Mouse (Mus musculus) small intestine, adult 2 months (tissue): ENCODE data around the gene Adssl1. TPM values are rescaled to one million over a fixed set of nuclear protein-coding genes. Genes with fewer than 3 reads are reported as not detected.

Experiments
- H3K27ac ChIP-seq: fragments of 200-500 bp; 2 replicates; pipeline ENCODE4 v1.5.1; 2012; ENCODE audit warnings: low read depth, low read length, control low read depth, inconsistent platforms; ENCODE audit not compliant: insufficient read depth
- H3K27me3 ChIP-seq: fragments of 200-500 bp; 2 replicates; pipeline ENCODE4 v1.6.1; 2012; ENCODE audit warnings: mild to moderate bottlenecking, moderate library complexity, low read length, inconsistent platforms; ENCODE audit not compliant: control insufficient read depth, insufficient read depth
- H3K36me3 ChIP-seq: fragments of 200-500 bp; 2 replicates; pipeline ENCODE4 v1.6.1; 2012; ENCODE audit warnings: mild to moderate bottlenecking, low read length, control low read depth, inconsistent platforms; ENCODE audit not compliant: control insufficient read depth, insufficient read depth
- H3K4me1 ChIP-seq: fragments of 200-500 bp; 2 replicates; pipeline ENCODE4 v1.6.1; 2012; ENCODE audit warnings: low read length, inconsistent platforms, mixed read lengths; ENCODE audit not compliant: control insufficient read depth, insufficient read depth, insufficient read length
- H3K4me3 ChIP-seq: fragments of 200-500 bp; 2 replicates; pipeline ENCODE4 v1.5.1; 2012; ENCODE audit warnings: low read depth, mild to moderate bottlenecking, control low read depth, inconsistent platforms, low read length, moderate library complexity
- CTCF ChIP-seq: fragments of 200-500 bp; IDR thresholded peaks from 2 replicates; pipeline ENCODE4 v1.5.1; 2012; ENCODE audit warnings: low read depth, mild to moderate bottlenecking, control low read depth, inconsistent platforms, low read length, moderate library complexity, mixed read lengths; ENCODE audit not compliant: insufficient replicate concordance, insufficient read length; ENCODE audit errors: extremely low read depth
- POLR2A ChIP-seq: fragments of 200-500 bp; IDR thresholded peaks from 2 replicates; pipeline ENCODE4 v1.6.1; 2012; ENCODE audit warnings: low read depth, mild to moderate bottlenecking, control low read depth, inconsistent platforms, low read length, moderate library complexity
- WGBS: fragments of 180-500 bp; shearing (Covaris S2); methylation state at CpG from one replicate; pipeline ENCODE4 v1.1.7; 2018; 5-methylcytosine and 5-hydroxymethylcytosine counted together
- polyA plus RNA-seq: library from polyadenylated mRNA; depleted of rRNA; stranded (reverse); fragments of >200 nt; gene quantifications from 2 replicates; pipeline ENCODE4 v1.2.3, GENCODE M21; 2012

Adssl1 gene
- polyA plus RNA-seq, 1 experiment, result 5.6 TPM

DNA sequence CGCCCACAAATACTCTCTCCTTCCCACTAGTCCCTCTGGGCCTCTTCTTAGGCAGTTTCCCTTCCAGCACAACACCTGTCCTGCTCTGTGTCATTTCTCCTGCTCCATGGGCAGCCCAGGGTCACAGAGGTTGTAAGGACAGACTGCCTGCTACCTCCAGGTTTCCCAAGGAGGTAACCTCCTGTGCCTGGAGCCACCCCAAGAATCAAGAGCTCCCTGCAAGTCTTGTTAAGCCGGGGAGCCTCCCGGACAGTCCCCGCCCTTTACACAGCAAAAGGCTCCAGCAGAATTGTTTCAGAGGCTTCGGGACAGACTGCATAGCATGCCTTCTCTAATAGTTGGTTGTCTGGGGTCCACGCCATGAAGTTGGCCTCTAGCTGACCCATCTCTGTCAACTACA, 6.6 kb downstream of the Adssl1 start:
- Histone ChIP-seq H3K4me1 (peaks cover 6% of the 10 kb centered on the region), H3K4me3 (no peak overlapping the region), H3K27ac (no peak overlapping the region), H3K27me3 (no peaks in the 10 kb centered on the region), H3K36me3 (no peaks in the 10 kb centered on the region)
- WGBS, result 50% methylated on average over 6 of the region's 6 CpGs
- TF ChIP-seq CTCF, result no peak
- no peak for TF ChIP-seq POLR2A

DNA sequence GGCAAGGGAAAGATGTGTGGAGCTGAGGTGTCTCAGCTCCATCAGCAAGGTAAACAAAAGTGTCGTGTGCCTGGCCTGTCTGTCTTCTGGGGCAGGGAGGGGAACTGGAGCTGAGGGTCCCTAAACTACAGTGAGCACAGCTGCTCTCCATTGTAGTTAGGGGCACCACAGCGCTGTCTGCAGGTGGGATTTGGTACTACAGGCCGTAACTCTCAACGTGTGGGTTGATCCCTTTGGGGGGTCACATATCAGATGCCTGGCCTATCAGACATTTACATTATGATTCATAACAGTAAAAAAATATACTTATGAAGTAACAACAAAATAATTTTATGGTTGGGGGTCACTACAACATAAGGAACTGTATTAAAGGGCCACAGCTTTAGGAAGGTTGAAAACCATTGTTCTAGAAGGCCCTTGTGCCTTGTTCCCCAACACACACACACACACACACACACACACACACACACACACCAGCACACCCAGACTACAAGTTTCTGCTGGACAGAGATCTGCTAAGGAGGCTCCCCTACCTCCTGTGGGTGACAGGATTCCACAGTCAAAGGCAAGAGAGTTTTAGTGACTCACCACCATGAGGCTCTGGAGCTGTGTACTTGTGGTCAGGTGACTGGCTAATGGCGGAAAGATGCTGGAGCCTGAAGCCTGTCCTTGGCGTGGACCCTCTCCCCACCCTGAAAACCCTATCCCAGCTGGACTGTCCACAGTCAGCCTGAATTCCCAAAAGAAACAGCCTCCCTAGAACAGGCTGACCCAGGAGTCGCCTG, 7.4 kb downstream of the Adssl1 start:
- H3K36me3 ChIP-seq, result no peaks in the 10 kb centered on the region
- TF ChIP-seq CTCF, result peak; percentile 47; the same call in 1 of the 2 replicates
- TF ChIP-seq POLR2A, result no peak
- WGBS, result 68% methylated on average over 7 of the region's 7 CpGs
- H3K27me3 ChIP-seq, result no peaks in the 10 kb centered on the region
- H3K27ac ChIP-seq, result no peak overlapping the region
- H3K4me1 ChIP-seq, result peaks cover 6% of the 10 kb centered on the region
- H3K4me3 ChIP-seq, result no peak overlapping the region

DNA sequence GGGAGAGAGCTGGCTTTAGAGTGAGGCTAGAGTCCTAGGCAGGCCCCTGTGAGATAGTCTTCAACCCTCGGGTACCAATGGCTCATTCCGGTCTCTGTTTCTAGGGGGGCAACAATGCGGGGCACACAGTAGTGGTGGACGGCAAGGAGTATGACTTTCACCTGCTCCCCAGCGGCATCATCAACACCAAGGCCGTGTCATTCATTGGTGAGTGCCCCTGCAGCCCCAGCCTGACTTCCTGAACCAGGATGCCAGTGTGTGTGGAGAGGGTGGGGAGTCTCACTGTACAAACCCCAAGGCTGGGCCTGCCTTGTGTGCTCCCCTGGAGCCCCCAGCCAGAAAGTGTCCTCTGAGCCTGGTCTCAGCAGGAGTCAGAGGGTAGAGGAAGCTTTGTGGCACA, 8.4 kb downstream of the Adssl1 start:
- no peak overlapping the region for H3K27ac ChIP-seq
- peaks cover 6% of the 10 kb centered on the region for H3K4me1 ChIP-seq
- 81% methylated on average over 6 of the region's 6 CpGs for WGBS
- H3K27me3 ChIP-seq, result no peaks in the 10 kb centered on the region
- no peak for TF ChIP-seq POLR2A
- no peak for TF ChIP-seq CTCF
- H3K4me3 ChIP-seq, result no peak overlapping the region
- H3K36me3 ChIP-seq, result no peaks in the 10 kb centered on the region

DNA sequence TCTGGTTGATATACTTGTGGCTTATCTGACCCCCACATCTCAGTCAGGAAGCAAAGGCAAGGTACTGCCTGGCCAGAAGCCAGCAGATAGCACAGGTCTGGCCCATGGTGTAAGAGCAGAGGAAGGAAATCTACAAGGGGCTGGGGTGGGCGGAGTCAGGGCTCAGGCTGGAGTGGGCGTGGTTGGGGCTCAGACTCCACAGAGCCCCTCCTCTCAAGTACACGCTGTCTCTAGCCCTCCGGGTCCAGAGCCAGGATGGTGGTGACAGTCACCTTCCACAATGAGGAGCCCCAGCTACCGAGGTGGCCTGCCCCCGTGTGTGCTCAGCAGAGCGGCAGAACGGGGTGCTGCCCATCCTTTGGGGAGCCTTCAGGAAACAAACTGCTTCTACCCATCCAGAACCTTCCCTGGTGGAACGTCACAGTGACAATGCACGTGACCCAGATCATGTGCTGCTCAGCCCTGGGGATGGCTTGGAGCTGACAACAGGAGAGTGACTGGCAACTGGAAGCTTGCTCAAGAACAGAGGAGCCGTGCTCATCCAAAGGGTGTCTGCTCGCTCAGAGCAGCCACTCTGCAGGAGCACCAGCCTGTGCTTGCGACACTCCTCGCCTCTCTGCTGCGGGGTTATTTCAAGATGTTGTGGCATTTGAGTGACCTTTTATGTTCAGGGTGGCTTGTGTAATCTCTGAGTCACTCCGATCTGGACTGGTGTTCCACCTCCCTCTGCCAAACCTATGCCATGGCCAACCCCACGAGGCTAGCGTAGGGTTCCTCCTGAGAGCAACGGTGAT, 9.3 kb downstream of the Adssl1 start:
- no peaks in the 10 kb centered on the region for H3K27me3 ChIP-seq
- H3K4me1 ChIP-seq, result peaks cover 6% of the 10 kb centered on the region
- no peaks in the 10 kb centered on the region for H3K36me3 ChIP-seq
- TF ChIP-seq CTCF (no peak), POLR2A (no peak)
- 11% methylated on average over 19 of the region's 19 CpGs for WGBS
- no peak overlapping the region for H3K27ac ChIP-seq
- H3K4me3 ChIP-seq, result peak overlapping the region; percentile 37

DNA sequence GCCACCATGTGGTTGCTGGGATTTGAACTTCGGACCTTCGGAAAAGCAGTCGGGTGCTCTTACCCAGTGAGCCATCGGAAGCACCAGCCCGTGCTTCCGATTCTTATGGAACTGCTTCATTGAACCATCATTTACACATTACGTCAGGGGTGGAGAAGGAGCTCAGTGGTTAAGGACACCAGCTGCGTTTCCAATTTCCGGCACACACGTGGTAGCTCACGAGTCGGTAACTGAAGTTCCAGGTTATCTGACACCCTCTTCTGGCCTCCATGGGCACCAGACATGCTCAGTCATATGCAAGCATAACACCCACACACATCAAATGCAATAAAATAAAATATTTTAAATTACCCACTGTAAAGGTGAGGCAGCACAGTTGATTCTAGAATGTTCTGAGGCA, 10.2 kb downstream of the Adssl1 start:
- no peak overlapping the region for H3K4me3 ChIP-seq
- no peak for TF ChIP-seq POLR2A
- TF ChIP-seq CTCF, result no peak
- no peaks in the 10 kb centered on the region for H3K27me3 ChIP-seq
- peaks cover 6% of the 10 kb centered on the region for H3K4me1 ChIP-seq
- H3K27ac ChIP-seq, result no peak overlapping the region
- WGBS, result 91% methylated on average over 12 of the region's 12 CpGs
- no peaks in the 10 kb centered on the region for H3K36me3 ChIP-seq

DNA sequence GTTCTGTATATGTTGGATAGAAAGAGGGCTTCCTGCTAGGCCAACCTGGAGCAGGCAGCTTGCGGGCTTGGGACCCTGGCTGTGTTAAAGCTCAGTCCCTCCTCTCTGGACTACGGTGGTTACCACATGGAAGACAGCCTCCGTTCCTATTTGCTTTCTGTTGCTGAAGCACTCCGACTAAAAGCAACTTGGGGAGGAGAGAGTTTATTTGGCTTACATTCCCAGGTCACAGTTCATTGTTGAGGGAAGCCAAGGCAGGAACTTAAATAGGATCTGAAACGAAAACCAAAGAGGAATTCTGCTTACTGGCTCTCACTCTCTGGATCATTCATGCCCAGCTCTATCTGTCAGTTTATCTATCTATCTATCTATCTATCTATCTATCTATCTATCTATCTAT, 11.0 kb downstream of the Adssl1 start:
- 70% methylated on average over 5 of the region's 5 CpGs for WGBS
- no peaks in the 10 kb centered on the region for H3K27me3 ChIP-seq
- TF ChIP-seq POLR2A (no peak), CTCF (no peak)
- no peak overlapping the region for H3K27ac ChIP-seq
- peaks cover 6% of the 10 kb centered on the region for H3K4me1 ChIP-seq
- no peaks in the 10 kb centered on the region for H3K36me3 ChIP-seq
- H3K4me3 ChIP-seq, result no peak overlapping the region

DNA sequence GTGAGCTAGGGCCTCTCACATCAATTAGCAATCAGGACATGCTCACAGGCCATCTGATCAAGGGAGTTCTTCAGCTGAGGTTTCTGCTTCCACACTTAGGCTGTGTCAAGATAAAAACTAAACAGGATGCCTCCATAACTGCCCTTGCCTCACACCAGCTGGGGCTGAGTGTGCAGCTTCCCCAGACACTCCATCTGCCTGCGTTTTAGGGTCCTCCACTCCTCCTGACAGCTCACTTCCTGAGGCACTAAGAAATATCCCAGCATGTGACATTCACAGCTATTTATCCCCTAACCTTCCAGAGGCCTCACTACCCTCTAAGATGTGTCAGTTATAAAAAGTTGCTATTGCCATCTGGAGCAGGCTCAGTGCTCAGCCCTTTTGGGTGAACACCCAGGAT, 11.6 kb downstream of the Adssl1 start:
- WGBS, result 53% methylated on average over 1 of the region's 1 CpGs
- H3K27me3 ChIP-seq, result no peaks in the 10 kb centered on the region
- H3K27ac ChIP-seq, result no peak overlapping the region
- no peaks in the 10 kb centered on the region for H3K36me3 ChIP-seq
- H3K4me1 ChIP-seq, result peaks cover 6% of the 10 kb centered on the region
- no peak overlapping the region for H3K4me3 ChIP-seq
- TF ChIP-seq POLR2A, result no peak
- no peak for TF ChIP-seq CTCF
